Mouse (Mus musculus): ENCODE measurements at regions not wholly inside any gene's neighbourhood (a gene's known extent, or its start where the extent isn't known, plus 50 kb on each side); places are given as distances from the start of the nearest gene placed in this dataset.

- 56% methylated on average over 6 of the region's 6 CpGs for WGBS
- H3K9me3 ChIP-seq (replicated peaks; ENCODE audit: control insufficient read depth, low read length), result no peaks in the 10 kb centered on the region
Measured at GRCm38 (mm10) chr13:52735453-52735933, 152.5 kb downstream of the Syk start.

DNA sequence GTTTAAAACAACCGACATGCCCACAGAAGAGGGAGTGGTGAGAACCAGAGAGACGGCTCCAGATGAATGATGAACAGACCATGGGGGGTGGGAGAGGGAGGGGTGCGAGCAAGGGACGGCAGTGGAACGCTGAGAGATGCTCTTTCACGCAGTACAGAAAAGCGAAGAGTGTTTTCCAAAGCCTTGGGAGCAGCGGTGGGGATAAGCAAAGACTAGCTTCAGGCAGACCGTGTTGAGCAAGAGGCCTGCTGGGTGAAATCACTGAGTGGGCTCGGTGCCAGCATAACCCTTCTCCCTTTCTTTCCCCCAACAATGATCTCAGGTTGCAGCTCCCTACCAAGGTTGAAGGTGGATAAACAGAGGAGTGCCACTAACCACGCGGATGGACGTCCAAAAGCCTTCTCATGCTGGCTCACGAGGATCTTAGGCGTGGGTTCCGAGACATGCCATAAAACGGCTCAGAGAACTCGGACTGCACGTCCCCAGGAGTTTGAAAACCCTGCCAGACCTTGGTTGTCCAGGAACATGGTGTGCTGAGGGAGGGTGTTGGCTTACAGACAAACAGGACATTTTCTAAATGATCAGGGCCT is 153.1 kb downstream of the Syk start:
- H3K27ac ChIP-seq (ENCODE audit: low read length), result peak overlapping the region; percentile 73
- 34% methylated on average over 19 of the region's 19 CpGs for WGBS

More at GRCm38 (mm10) chr13:52735453-52735933, 152.5 kb downstream of the Syk start:
- Histone ChIP-seq H3K9ac (ENCODE audit: low read length) (no peak overlapping the region), H3K4me2 (ENCODE audit: low read depth, low read length) (peak overlapping the region; percentile 10; the same call in 1 of the 2 replicates), H3K36me3 (ENCODE audit: control insufficient read depth, insufficient read depth, low read length) (no peaks in the 10 kb centered on the region), H3K27ac (ENCODE audit: low read length) (peak overlapping the region; percentile 73), H3K27me3 (ENCODE audit: control insufficient read depth, insufficient read depth, low read length) (no peaks in the 10 kb centered on the region), H3K4me3 (replicated peaks; ENCODE audit: low read length) (no peak overlapping the region), H3K4me1 (ENCODE audit: control insufficient read depth, insufficient read depth, low read length) (peaks cover 16% of the 10 kb centered on the region)
- ATAC-seq (ENCODE audit: insufficient read depth, low FRiP score), result no peak

DNA sequence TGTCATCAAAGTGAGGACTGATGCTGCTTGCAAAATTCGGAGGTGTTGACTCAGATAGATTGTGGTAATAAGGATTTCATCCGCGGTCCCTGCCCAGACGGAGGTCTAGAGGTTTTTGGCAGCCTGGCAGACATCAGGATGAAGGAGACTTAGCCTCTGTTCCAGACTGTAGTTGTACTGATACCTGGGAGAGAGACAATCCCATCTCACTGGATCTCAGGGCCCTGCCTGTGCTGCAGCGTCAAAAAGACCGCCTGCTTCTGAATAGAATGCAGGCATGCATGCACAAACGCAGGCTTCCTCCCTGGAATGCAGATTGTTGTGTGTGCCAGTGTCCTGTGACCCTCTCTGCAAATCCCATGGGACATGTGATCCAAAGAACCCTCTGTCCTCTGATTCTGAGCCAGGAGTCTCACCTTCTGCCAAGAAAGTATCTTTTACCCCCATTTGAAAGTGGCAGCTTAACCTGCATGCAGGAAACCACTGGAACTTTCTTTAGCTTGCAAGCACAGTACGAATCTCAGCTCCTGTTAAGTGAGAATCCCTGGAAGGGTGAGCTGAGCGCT is 155.2 kb downstream of the Syk start:
- Histone ChIP-seq H3K27me3 (ENCODE audit: control insufficient read depth, insufficient read depth, low read length) (no peaks in the 10 kb centered on the region), H3K9me3 (replicated peaks; ENCODE audit: control insufficient read depth, low read length) (no peaks in the 10 kb centered on the region), H3K4me2 (ENCODE audit: low read depth, low read length) (no peak overlapping the region), H3K36me3 (ENCODE audit: control insufficient read depth, insufficient read depth, low read length) (no peaks in the 10 kb centered on the region), H3K4me1 (ENCODE audit: control insufficient read depth, insufficient read depth, low read length) (peaks cover 16% of the 10 kb centered on the region), H3K4me3 (replicated peaks; ENCODE audit: low read length) (no peak overlapping the region), H3K27ac (ENCODE audit: low read length) (no peak overlapping the region), H3K9ac (ENCODE audit: low read length) (no peak overlapping the region)
- WGBS, result 75% methylated on average over 9 of the region's 9 CpGs
- no peak for ATAC-seq (ENCODE audit: insufficient read depth, low FRiP score)

More for the DNA sequence above, 153.1 kb downstream of the Syk start:
- Histone ChIP-seq H3K4me1 (ENCODE audit: control insufficient read depth, insufficient read depth, low read length) (peaks cover 16% of the 10 kb centered on the region), H3K4me2 (ENCODE audit: low read depth, low read length) (peak overlapping the region; percentile 10; the same call in 1 of the 2 replicates), H3K9me3 (replicated peaks; ENCODE audit: control insufficient read depth, low read length) (no peaks in the 10 kb centered on the region), H3K4me3 (replicated peaks; ENCODE audit: low read length) (no peak overlapping the region), H3K27me3 (ENCODE audit: control insufficient read depth, insufficient read depth, low read length) (no peaks in the 10 kb centered on the region), H3K36me3 (ENCODE audit: control insufficient read depth, insufficient read depth, low read length) (no peaks in the 10 kb centered on the region), H3K9ac (ENCODE audit: low read length) (no peak overlapping the region)
- ATAC-seq (ENCODE audit: insufficient read depth, low FRiP score), result peak; percentile 75

- ATAC-seq (ENCODE audit: insufficient read depth, low FRiP score), result no peak
- no peak overlapping the region for H3K4me2 ChIP-seq (ENCODE audit: low read depth, low read length)
- H3K4me3 ChIP-seq (replicated peaks; ENCODE audit: low read length), result no peak overlapping the region
- H3K9me3 ChIP-seq (replicated peaks; ENCODE audit: control insufficient read depth, low read length), result no peaks in the 10 kb centered on the region
- H3K36me3 ChIP-seq (ENCODE audit: control insufficient read depth, insufficient read depth, low read length), result no peaks in the 10 kb centered on the region
- no peaks in the 10 kb centered on the region for H3K27me3 ChIP-seq (ENCODE audit: control insufficient read depth, insufficient read depth, low read length)
- H3K9ac ChIP-seq (ENCODE audit: low read length), result no peak overlapping the region
- whole genome bisulfite sequencing, result 79% methylated on average over 4 of the region's 4 CpGs
- H3K27ac ChIP-seq (ENCODE audit: low read length), result no peak overlapping the region
- 0 out of 2 replicates have a peak, but pooled peaks cover 3% of the 10 kb centered on the region for H3K4me1 ChIP-seq (ENCODE audit: control insufficient read depth, insufficient read depth, low read length)
Measured at GRCm38 (mm10) chr13:52741371-52741770, 158.4 kb downstream of the Syk start.

GRCm38 (mm10) chr13:52756005-52756404 is 173.0 kb downstream of the Syk start:
- no peak for ATAC-seq (ENCODE audit: insufficient read depth, low FRiP score)
- Histone ChIP-seq H3K4me1 (ENCODE audit: control insufficient read depth, insufficient read depth, low read length) (no peaks in the 10 kb centered on the region), H3K27me3 (ENCODE audit: control insufficient read depth, insufficient read depth, low read length) (no peaks in the 10 kb centered on the region), H3K9ac (ENCODE audit: low read length) (no peak overlapping the region), H3K9me3 (replicated peaks; ENCODE audit: control insufficient read depth, low read length) (no peaks in the 10 kb centered on the region), H3K4me2 (ENCODE audit: low read depth, low read length) (no peak overlapping the region), H3K36me3 (ENCODE audit: control insufficient read depth, insufficient read depth, low read length) (no peaks in the 10 kb centered on the region), H3K4me3 (replicated peaks; ENCODE audit: low read length) (no peak overlapping the region), H3K27ac (ENCODE audit: low read length) (no peak overlapping the region)
- 65% methylated on average over 10 of the region's 10 CpGs for WGBS

DNA sequence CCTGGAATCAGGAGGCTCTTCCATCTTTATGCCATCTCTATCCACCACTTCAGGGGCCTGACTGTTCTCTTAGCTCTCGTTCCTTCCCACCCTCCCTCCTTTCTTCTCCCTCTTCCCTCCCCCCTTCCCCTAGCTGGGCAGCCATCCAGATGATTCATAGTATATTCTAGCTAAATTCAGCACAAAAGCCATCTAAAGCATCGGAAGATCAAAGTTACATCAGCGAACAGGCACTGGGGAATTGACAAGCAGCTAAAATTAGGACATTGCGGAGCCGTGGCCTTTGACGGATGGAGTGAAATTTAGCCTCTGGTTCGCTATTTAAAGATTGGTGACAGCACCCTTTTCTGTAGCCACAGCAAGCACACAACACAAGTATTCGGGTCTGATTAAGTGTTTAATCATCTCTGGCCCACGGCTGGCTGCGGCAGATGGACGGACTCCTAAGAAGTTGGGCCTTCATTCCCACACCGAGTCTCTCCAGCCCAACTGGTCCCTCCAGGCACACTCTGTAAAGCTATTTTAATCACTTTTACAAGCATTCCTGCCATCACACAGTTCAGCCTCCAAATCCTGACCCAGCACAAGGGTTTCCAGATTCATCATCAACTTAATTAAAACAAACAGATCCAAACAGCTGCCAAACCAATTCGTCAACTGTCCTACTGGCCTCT is 163.8 kb downstream of the Auh start:
- Histone ChIP-seq H3K36me3 (ENCODE audit: control insufficient read depth, insufficient read depth, low read length) (no peaks in the 10 kb centered on the region), H3K4me2 (ENCODE audit: low read depth, low read length) (peak overlapping the region; percentile 32; the same call in 1 of the 2 replicates), H3K27me3 (ENCODE audit: control insufficient read depth, insufficient read depth, low read length) (no peaks in the 10 kb centered on the region), H3K4me1 (ENCODE audit: control insufficient read depth, insufficient read depth, low read length) (peaks cover 29% of the 10 kb centered on the region), H3K9ac (ENCODE audit: low read length) (0 out of 2 replicates have a peak overlapping the region, but pooled peaks have one; percentile 16), H3K4me3 (replicated peaks; ENCODE audit: low read length) (no peak overlapping the region), H3K9me3 (replicated peaks; ENCODE audit: control insufficient read depth, low read length) (no peaks in the 10 kb centered on the region), H3K27ac (ENCODE audit: low read length) (peak overlapping the region; percentile 89)
- peak; percentile 68; the same call in 1 of the 2 replicates for ATAC-seq (ENCODE audit: insufficient read depth, low FRiP score)
- WGBS, result 17% methylated on average over 13 of the region's 13 CpGs

DNA sequence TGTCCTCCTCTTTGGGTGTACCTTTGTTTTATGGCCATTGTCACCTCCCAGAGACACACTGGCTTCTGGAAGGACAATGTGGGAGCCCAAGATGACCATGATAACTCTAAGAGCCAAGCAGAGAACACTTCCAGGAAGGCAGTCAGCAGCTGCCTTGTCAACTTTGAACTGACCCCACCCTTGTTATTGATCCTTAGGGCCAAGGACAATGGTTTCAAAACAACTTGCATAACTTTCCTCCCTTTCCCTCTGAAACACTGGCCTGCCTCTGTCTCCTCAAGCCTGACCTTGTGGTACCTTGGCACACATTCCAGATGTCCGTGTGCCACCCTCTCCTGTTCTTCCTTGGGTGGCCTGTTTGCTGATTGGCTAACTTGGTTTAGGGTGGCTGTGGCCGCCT is 163.2 kb downstream of the Auh start:
- Histone ChIP-seq H3K4me3 (replicated peaks; ENCODE audit: low read length) (no peak overlapping the region), H3K4me2 (ENCODE audit: low read depth, low read length) (peak overlapping the region; percentile 32; the same call in 1 of the 2 replicates), H3K27ac (ENCODE audit: low read length) (peak overlapping the region; percentile 89), H3K27me3 (ENCODE audit: control insufficient read depth, insufficient read depth, low read length) (no peaks in the 10 kb centered on the region), H3K9ac (ENCODE audit: low read length) (no peak overlapping the region), H3K9me3 (replicated peaks; ENCODE audit: control insufficient read depth, low read length) (no peaks in the 10 kb centered on the region), H3K36me3 (ENCODE audit: control insufficient read depth, insufficient read depth, low read length) (no peaks in the 10 kb centered on the region), H3K4me1 (ENCODE audit: control insufficient read depth, insufficient read depth, low read length) (peaks cover 31% of the 10 kb centered on the region)
- no peak for ATAC-seq (ENCODE audit: insufficient read depth, low FRiP score)
- 81% methylated on average over 2 of the region's 2 CpGs for WGBS

DNA sequence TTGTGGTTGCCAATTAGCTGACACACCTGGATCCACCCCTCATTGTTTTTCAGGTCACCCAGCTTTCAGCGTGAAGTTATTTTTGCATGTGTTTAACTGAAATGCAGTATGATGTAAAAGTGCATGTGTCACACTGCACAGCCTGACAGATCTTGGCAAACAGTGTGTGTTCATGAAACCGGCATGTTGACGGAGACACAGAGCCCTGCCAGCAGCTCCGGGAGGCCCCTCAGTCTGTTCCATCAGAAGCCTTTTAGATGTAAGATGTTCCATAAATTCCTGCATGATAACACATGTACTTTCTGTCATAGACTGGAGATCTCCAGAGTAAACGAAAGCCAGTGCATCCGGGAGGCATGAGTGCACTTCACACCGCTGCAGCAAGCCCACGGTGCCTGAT is 159.5 kb downstream of the Auh start:
- Histone ChIP-seq H3K36me3 (ENCODE audit: control insufficient read depth, insufficient read depth, low read length) (no peaks in the 10 kb centered on the region), H3K4me2 (ENCODE audit: low read depth, low read length) (no peak overlapping the region), H3K4me1 (ENCODE audit: control insufficient read depth, insufficient read depth, low read length) (peaks cover 30% of the 10 kb centered on the region), H3K27me3 (ENCODE audit: control insufficient read depth, insufficient read depth, low read length) (no peaks in the 10 kb centered on the region), H3K9me3 (replicated peaks; ENCODE audit: control insufficient read depth, low read length) (no peaks in the 10 kb centered on the region), H3K27ac (ENCODE audit: low read length) (no peak overlapping the region), H3K4me3 (replicated peaks; ENCODE audit: low read length) (no peak overlapping the region), H3K9ac (ENCODE audit: low read length) (no peak overlapping the region)
- 52% methylated on average over 8 of the region's 8 CpGs for WGBS
- no peak; the same call in 1 of the 2 replicates for ATAC-seq (ENCODE audit: insufficient read depth, low FRiP score)

DNA sequence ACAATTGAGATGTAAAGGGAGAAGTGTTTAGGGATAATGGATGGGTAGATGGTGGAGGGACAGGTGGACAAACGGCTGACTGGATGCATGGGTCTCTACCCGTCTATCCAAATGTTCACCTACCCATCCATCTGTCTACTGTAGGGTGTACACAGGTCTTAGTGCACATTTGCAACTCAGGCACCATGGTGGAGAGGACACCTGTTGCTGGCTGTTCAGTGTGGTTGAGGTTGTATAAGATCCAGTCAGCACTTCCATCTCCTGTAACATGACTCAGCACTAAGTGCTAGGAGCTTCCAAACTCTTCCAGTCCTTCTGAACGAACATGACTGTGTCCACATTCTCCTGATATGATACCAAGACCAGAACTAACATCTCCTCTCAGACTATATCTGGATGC is 158.0 kb downstream of the Auh start:
- 88% methylated on average over 3 of the region's 3 CpGs for WGBS
- H3K4me3 ChIP-seq (replicated peaks; ENCODE audit: low read length), result no peak overlapping the region
- no peak for ATAC-seq (ENCODE audit: insufficient read depth, low FRiP score)

More for the DNA sequence above, 158.0 kb downstream of the Auh start:
- Histone ChIP-seq H3K36me3 (ENCODE audit: control insufficient read depth, insufficient read depth, low read length) (no peaks in the 10 kb centered on the region), H3K4me1 (ENCODE audit: control insufficient read depth, insufficient read depth, low read length) (peaks cover 14% of the 10 kb centered on the region), H3K9ac (ENCODE audit: low read length) (no peak overlapping the region), H3K27me3 (ENCODE audit: control insufficient read depth, insufficient read depth, low read length) (no peaks in the 10 kb centered on the region), H3K27ac (ENCODE audit: low read length) (no peak overlapping the region), H3K9me3 (replicated peaks; ENCODE audit: control insufficient read depth, low read length) (no peaks in the 10 kb centered on the region), H3K4me2 (ENCODE audit: low read depth, low read length) (no peak overlapping the region)

Data from stomach, embryonic 16.5 days (tissue).